Mouse (Mus musculus): ENCODE measurements around the gene Akap6.

GRCm38 (mm10) chr12:52957587-52957986, 258.4 kb downstream of the Akap6 start:
- TF ChIP-seq POLR2A (IDR thresholded peaks at IDR 0.05; ENCODE audit: borderline replicate concordance, insufficient read depth, low read length) (no peak), CTCF (IDR thresholded peaks at IDR 0.05; ENCODE audit: borderline replicate concordance, insufficient read depth, low read depth, low read length) (no peak)
